Comparison of ENCODE assay signal across 11 mouse cellular contexts in the genomic region with DNA sequence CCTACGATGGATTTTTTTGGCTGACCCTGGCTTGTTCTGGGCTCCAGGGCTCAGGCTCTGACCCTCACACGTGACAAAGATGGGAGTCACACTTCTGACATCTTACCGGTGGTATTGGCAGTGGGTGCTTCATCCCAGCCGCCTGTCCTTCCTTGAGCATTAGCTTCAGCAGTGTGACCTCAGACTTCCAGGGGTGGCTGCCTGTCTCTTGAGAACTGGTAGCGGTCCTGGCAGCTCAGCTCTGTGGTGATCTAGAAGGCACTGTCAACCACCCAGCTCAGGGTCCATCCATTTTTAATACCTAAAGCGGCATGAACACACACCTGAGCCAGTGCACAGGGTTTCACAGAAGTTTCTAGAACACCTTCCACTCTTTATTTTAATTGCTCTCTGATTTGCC. TPM values are rescaled to one million over a fixed set of nuclear protein-coding genes. Genes with fewer than 3 reads are reported as not detected.
DNase-seq lines count a peak whose midpoint lies in the region; ATAC-seq lines count a peak whose summit lies in the region.
"Had no signal": no experiment of that assay in that cellular context is flagged by ENCODE, and none has a peak within 500 bp of the region (broad histone marks: within the 10 kb centered on the region; RNA-seq: fewer than 3 reads in every experiment).

No protein-coding gene starts in this region.

- intact Hi-C loops in heart, postnatal 14 days (cut with DNase I), result no loop called here

- no peak overlapping the region; the same call in 1 of the 2 replicates for H3K9ac ChIP-seq in heart, embryonic 12.5 days
- no peak overlapping the region for H3K9ac ChIP-seq in lung, embryonic 15.5 days
- H3K9ac ChIP-seq in hindbrain, embryonic 13.5 days, result no peak overlapping the region
- H3K9ac ChIP-seq in stomach, embryonic 14.5 days (replicated peaks; ENCODE audit: low read depth, low read length), result no peak overlapping the region

- 68% methylated on average over 6 of the region's 6 CpGs for WGBS in heart, embryonic 12.5 days
- 51% methylated on average over 6 of the region's 6 CpGs for WGBS in lung, embryonic 15.5 days
- WGBS in hindbrain, embryonic 13.5 days, result 77% methylated on average over 6 of the region's 6 CpGs
- WGBS in stomach, embryonic 14.5 days, result 61% methylated on average over 6 of the region's 6 CpGs

- peaks cover 44% of the 10 kb centered on the region for H3K4me1 ChIP-seq in heart, embryonic 12.5 days (replicated peaks)
- peaks cover 42% of the 10 kb centered on the region for H3K4me1 ChIP-seq in lung, embryonic 15.5 days
- H3K4me1 ChIP-seq in hindbrain, embryonic 13.5 days (replicated peaks), result peaks cover 64% of the 10 kb centered on the region
- peaks cover 34% of the 10 kb centered on the region for H3K4me1 ChIP-seq in stomach, embryonic 14.5 days (ENCODE audit: control insufficient read depth, insufficient read depth, low read length)

- no peaks in the 10 kb centered on the region for H3K9me3 ChIP-seq in heart, embryonic 12.5 days (replicated peaks)
- H3K9me3 ChIP-seq in lung, embryonic 15.5 days, result no peaks in the 10 kb centered on the region
- H3K9me3 ChIP-seq in hindbrain, embryonic 13.5 days, result no peaks in the 10 kb centered on the region
- no peaks in the 10 kb centered on the region for H3K9me3 ChIP-seq in stomach, embryonic 14.5 days (ENCODE audit: control insufficient read depth, low read depth, low read length)

- no peak for ATAC-seq in heart, embryonic 12.5 days (ENCODE audit: insufficient number of reproducible peaks, low FRiP score)
- no peak for ATAC-seq in lung, embryonic 15.5 days (ENCODE audit: borderline replicate concordance, extremely low read depth, low FRiP score, low TSS enrichment)
- ATAC-seq in hindbrain, embryonic 13.5 days (ENCODE audit: low FRiP score), result no peak
- no peak for ATAC-seq in stomach, embryonic 14.5 days (ENCODE audit: insufficient number of reproducible peaks, insufficient read depth, low FRiP score, low read depth)
- ATAC-seq: activated CD4-positive, CD25-positive, alpha-beta regulatory T cell, adult 4 months had no signal

- H3K27ac ChIP-seq in heart, embryonic 12.5 days (ENCODE audit: poor library complexity, severe bottlenecking), result peak overlapping the region; percentile 99
- H3K27ac ChIP-seq in lung, embryonic 15.5 days, result peak overlapping the region; percentile 99
- H3K27ac ChIP-seq in hindbrain, embryonic 13.5 days, result peak overlapping the region; percentile 96; the same call in 1 of the 2 replicates
- H3K27ac ChIP-seq in stomach, embryonic 14.5 days (ENCODE audit: low read length), result peak overlapping the region; percentile 99

- DNase-seq in heart, postnatal 14 days, result no peak
- no peak for DNase-seq in lung, postnatal 10 days
- no peak for DNase-seq in gastrocnemius, postnatal 25 days
- DNase-seq in retina, postnatal 1 day, result no peak

- peaks cover 4% of the 10 kb centered on the region; the same call in 1 of the 2 replicates for H3K36me3 ChIP-seq in heart, embryonic 12.5 days
- no peaks in the 10 kb centered on the region for H3K36me3 ChIP-seq in lung, embryonic 15.5 days
- no peaks in the 10 kb centered on the region for H3K36me3 ChIP-seq in hindbrain, embryonic 13.5 days
- no peaks in the 10 kb centered on the region for H3K36me3 ChIP-seq in stomach, embryonic 14.5 days (ENCODE audit: control insufficient read depth, insufficient read depth, low read length)

- no peak overlapping the region for H3K4me3 ChIP-seq in heart, embryonic 12.5 days
- no peak overlapping the region for H3K4me3 ChIP-seq in lung, embryonic 15.5 days
- no peak overlapping the region for H3K4me3 ChIP-seq in hindbrain, embryonic 13.5 days
- no peak overlapping the region for H3K4me3 ChIP-seq in stomach, embryonic 14.5 days (ENCODE audit: low read depth, low read length)

- H3K27me3 ChIP-seq in heart, embryonic 12.5 days (replicated peaks), result no peaks in the 10 kb centered on the region
- H3K27me3 ChIP-seq in lung, embryonic 15.5 days, result no peaks in the 10 kb centered on the region
- no peaks in the 10 kb centered on the region for H3K27me3 ChIP-seq in hindbrain, embryonic 13.5 days
- H3K27me3 ChIP-seq in stomach, embryonic 14.5 days (ENCODE audit: control insufficient read depth, insufficient read depth, low read length), result no peaks in the 10 kb centered on the region

- no peak overlapping the region for H3K4me2 ChIP-seq in heart, embryonic 12.5 days
- no peak overlapping the region for H3K4me2 ChIP-seq in lung, embryonic 15.5 days
- H3K4me2 ChIP-seq in hindbrain, embryonic 13.5 days, result no peak overlapping the region
- H3K4me2 ChIP-seq in stomach, embryonic 14.5 days (replicated peaks; ENCODE audit: low read depth, low read length), result no peak overlapping the region

RNA-seq across cellular contexts. Expression of a gene that starts 5.0 kb away (rescaled TPM):
- 61.4 and 64.9 TPM in 2 replicates for polyA plus RNA-seq in heart, embryonic 12.5 days (2016; fragmentation: Nextera tagmentation; extraction: Ambion mirVana)
- total RNA-seq in heart, postnatal 14 days (2021), result 10 to 100 TPM; 12.0 TPM
- polyA plus RNA-seq in lung, embryonic 15.5 days (2015; fragmentation: Nextera tagmentation; extraction: Ambion mirVana), result 37.7 and 40.5 TPM in 2 replicates
- 20.1 and 21.5 TPM in 2 replicates for polyA plus RNA-seq in hindbrain, embryonic 13.5 days (2015; fragmentation: Nextera tagmentation; extraction: Ambion mirVana)
- 41.0 and 43.5 TPM in 2 replicates for polyA plus RNA-seq in stomach, embryonic 14.5 days (2014; fragmentation: Nextera tagmentation; extraction: Ambion mirVana)
- total RNA-seq in gastrocnemius, postnatal 25 days (2021), result 1 to 10 TPM; 1.6 TPM
- total RNA-seq: CH12.LX had no signal

RNA-seq across cellular contexts. Expression of a gene that starts 5.6 kb away (rescaled TPM):
- 1.7 and 2.1 TPM in 2 replicates for polyA plus RNA-seq in heart, embryonic 12.5 days (2016; fragmentation: Nextera tagmentation; extraction: Ambion mirVana)
- 1 to 10 TPM; 2.6 to 2.7 TPM for total RNA-seq in heart, postnatal 14 days (2021)
- 3.0 and 3.1 TPM in 2 replicates for polyA plus RNA-seq in lung, embryonic 15.5 days (2015; fragmentation: Nextera tagmentation; extraction: Ambion mirVana)
- polyA plus RNA-seq in hindbrain, embryonic 13.5 days (2015; fragmentation: Nextera tagmentation; extraction: Ambion mirVana), result 1.9 and 3.9 TPM in 2 replicates
- 0.33 and 0.69 TPM in 2 replicates for polyA plus RNA-seq in stomach, embryonic 14.5 days (2014; fragmentation: Nextera tagmentation; extraction: Ambion mirVana)
- not detected for total RNA-seq in gastrocnemius, postnatal 25 days (2021)
- total RNA-seq: CH12.LX had no signal
- polyA plus RNA-seq: activated CD4-positive, CD25-positive, alpha-beta regulatory T cell, adult 4 months had no signal

RNA-seq across cellular contexts. Expression of a gene that starts 11.9 kb away (rescaled TPM):
- polyA plus RNA-seq in heart, embryonic 12.5 days (2016; fragmentation: Nextera tagmentation; extraction: Ambion mirVana), result 11.5 TPM in 2 replicates
- total RNA-seq in heart, postnatal 14 days (2021), result 10 to 100 TPM; 14.4 to 15.5 TPM
- polyA plus RNA-seq in lung, embryonic 15.5 days (2015; fragmentation: Nextera tagmentation; extraction: Ambion mirVana), result 10.5 and 11.3 TPM in 2 replicates
- polyA plus RNA-seq in hindbrain, embryonic 13.5 days (2015; fragmentation: Nextera tagmentation; extraction: Ambion mirVana), result 16.4 and 16.9 TPM in 2 replicates
- 13.6 and 15.7 TPM in 2 replicates for polyA plus RNA-seq in stomach, embryonic 14.5 days (2014; fragmentation: Nextera tagmentation; extraction: Ambion mirVana)
- total RNA-seq in gastrocnemius, postnatal 25 days (2021), result 1 to 10 TPM; 1.1 to 1.7 TPM
- total RNA-seq: CH12.LX had no signal

RNA-seq across cellular contexts. Expression of a gene that starts 33.3 kb away (rescaled TPM):
- polyA plus RNA-seq in heart, embryonic 12.5 days (2016; fragmentation: Nextera tagmentation; extraction: Ambion mirVana), result 3.4 and 3.8 TPM in 2 replicates
- total RNA-seq in heart, postnatal 14 days (2021), result not detected
- 0.14 and 0.36 TPM in 2 replicates for polyA plus RNA-seq in lung, embryonic 15.5 days (2015; fragmentation: Nextera tagmentation; extraction: Ambion mirVana)
- polyA plus RNA-seq in hindbrain, embryonic 13.5 days (2015; fragmentation: Nextera tagmentation; extraction: Ambion mirVana), result 28.1 and 34.2 TPM in 2 replicates
- 2.2 and 3.8 TPM in 2 replicates for polyA plus RNA-seq in stomach, embryonic 14.5 days (2014; fragmentation: Nextera tagmentation; extraction: Ambion mirVana)
- not detected for total RNA-seq in gastrocnemius, postnatal 25 days (2021)
- total RNA-seq: CH12.LX had no signal
- polyA plus RNA-seq: activated CD4-positive, CD25-positive, alpha-beta regulatory T cell, adult 4 months had no signal

RNA-seq across cellular contexts. Expression of a gene that starts 54.6 kb away (rescaled TPM):
- polyA plus RNA-seq in heart, embryonic 12.5 days (2016; fragmentation: Nextera tagmentation; extraction: Ambion mirVana), result not detected in 2 replicates
- not detected for total RNA-seq in heart, postnatal 14 days (2021)
- polyA plus RNA-seq in lung, embryonic 15.5 days (2015; fragmentation: Nextera tagmentation; extraction: Ambion mirVana), result not detected in 2 replicates
- not detected in 2 replicates for polyA plus RNA-seq in hindbrain, embryonic 13.5 days (2015; fragmentation: Nextera tagmentation; extraction: Ambion mirVana)
- not detected in 2 replicates for polyA plus RNA-seq in stomach, embryonic 14.5 days (2014; fragmentation: Nextera tagmentation; extraction: Ambion mirVana)
- total RNA-seq in gastrocnemius, postnatal 25 days (2021), result not detected
- total RNA-seq: CH12.LX had no signal
- polyA plus RNA-seq: activated CD4-positive, CD25-positive, alpha-beta regulatory T cell, adult 4 months; testis, adult 2 months had no signal
